Mouse (Mus musculus) E14TG2a.4 (cell line): ENCODE data around the gene Glo1.

ENCODE experiments used
- H3K27me3 ChIP-seq: 2 replicates; pipeline ENCODE4 v1.6.1; 2014; ENCODE audit warnings: low read length, control low read depth; ENCODE audit not compliant: insufficient read depth
- H3K36me3 ChIP-seq: 2 replicates; pipeline ENCODE4 v1.6.1; 2014; ENCODE audit warnings: low read length, control low read depth; ENCODE audit not compliant: insufficient read depth
- H3K4me1 ChIP-seq: replicated peaks from 2 replicates; pipeline ENCODE4 v1.6.1; 2014; ENCODE audit warnings: low read depth, low read length, control low read depth
- H3K4me3 ChIP-seq: replicated peaks from 2 replicates; pipeline ENCODE4 v1.5.1; 2014; ENCODE audit warnings: mild to moderate bottlenecking, low read length
- H3K9me3 ChIP-seq: 2 replicates; pipeline ENCODE4 v1.6.1; 2014; ENCODE audit warnings: low read length, control low read depth
- CTCF ChIP-seq: conservative IDR thresholded peaks from 2 replicates; pipeline ENCODE4 v1.5.1; 2014; ENCODE audit warnings: low read length
- NANOG ChIP-seq: IDR thresholded peaks from 2 replicates; pipeline ENCODE4 v1.6.1; 2014; ENCODE audit warnings: borderline replicate concordance, low read length, mixed read lengths
- POU5F1 ChIP-seq: IDR thresholded peaks from 2 replicates; pipeline ENCODE4 v1.6.1; 2014; ENCODE audit warnings: low read length, borderline replicate concordance

Gene Glo1

DNA sequence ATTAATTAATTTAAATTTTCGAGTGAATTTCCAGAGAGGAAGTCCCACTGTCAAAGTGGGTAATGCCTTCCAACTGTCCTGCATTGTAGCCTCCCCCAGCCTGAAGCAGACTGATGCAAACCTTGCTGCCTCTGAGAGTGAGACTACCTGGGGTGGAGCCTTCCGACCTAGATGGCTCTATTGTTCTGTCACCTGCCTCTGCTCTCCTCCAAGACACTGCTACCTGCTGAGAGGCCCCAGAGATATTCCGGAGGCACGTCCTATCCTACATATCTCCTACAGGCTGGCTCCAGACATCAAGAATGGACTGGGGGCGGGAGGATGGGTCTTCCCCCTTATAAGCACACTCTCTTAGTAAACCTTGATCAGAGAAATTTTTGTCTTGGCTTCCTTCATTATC is 28.4 kb downstream of the Glo1 start:
- no peaks in the 10 kb centered on the region for H3K9me3 ChIP-seq
- peaks cover 91% of the 10 kb centered on the region for H3K4me1 ChIP-seq
- peak overlapping the region; percentile 48 for H3K4me3 ChIP-seq
- TF ChIP-seq NANOG (peak; percentile 87), POU5F1 (no peak; the same call in 1 of the 2 replicates)
- no peaks in the 10 kb centered on the region for H3K27me3 ChIP-seq
- H3K36me3 ChIP-seq = peaks cover 88% of the 10 kb centered on the region

DNA sequence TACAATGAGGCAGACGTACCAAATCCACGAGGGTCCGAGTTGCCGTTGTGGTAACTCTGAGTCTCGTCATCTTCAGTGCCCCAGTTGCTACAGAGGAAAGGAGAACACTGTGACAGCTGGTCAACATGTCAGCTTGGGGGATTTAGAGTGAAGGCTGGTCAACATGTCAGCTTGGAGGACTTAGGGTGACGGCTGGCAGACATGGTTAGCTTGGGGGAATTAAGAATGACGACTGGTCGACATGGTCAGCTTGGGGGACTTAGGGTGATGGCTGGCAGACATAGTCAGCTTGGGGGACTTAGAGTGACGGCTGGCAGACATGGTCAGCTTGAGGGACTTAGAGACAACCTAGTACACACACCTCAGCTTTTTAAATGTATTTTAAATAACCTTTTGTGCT is 28.9 kb downstream of the Glo1 start:
- no peaks in the 10 kb centered on the region for H3K9me3 ChIP-seq
- peak overlapping the region; percentile 35 for H3K4me3 ChIP-seq
- no peaks in the 10 kb centered on the region for H3K27me3 ChIP-seq
- TF ChIP-seq CTCF (no peak), POU5F1 (no peak), NANOG (no peak)
- H3K36me3 ChIP-seq = peaks cover 88% of the 10 kb centered on the region
- peaks cover 91% of the 10 kb centered on the region for H3K4me1 ChIP-seq

DNA sequence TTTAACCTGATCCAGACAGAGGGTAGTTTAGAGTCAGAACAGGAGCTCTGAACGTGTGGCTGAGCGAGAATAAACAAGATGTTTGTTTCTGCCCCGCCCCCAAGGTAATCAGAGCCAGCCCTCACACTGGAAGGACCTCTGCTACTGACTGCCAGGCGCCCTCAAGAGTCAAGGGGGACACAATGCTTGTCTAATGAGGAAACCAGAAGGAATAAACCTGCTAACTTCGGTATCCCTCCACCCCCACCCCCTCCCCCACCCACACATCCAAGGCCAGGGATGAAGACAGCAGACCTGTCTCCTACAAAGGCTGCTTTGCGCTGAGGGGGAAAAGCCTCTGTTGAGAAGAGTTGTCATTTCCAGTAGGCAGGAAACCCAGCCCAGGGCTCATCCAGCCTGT is 31.8 kb downstream of the Glo1 start:
- H3K4me3 ChIP-seq = 0 out of 2 replicates have a peak overlapping the region, but pooled peaks have one; percentile 11
- peaks cover 88% of the 10 kb centered on the region for H3K4me1 ChIP-seq
- H3K36me3 ChIP-seq = peaks cover 78% of the 10 kb centered on the region
- no peaks in the 10 kb centered on the region for H3K27me3 ChIP-seq
- TF ChIP-seq CTCF (no peak), NANOG (no peak), POU5F1 (no peak)
- H3K9me3 ChIP-seq = no peaks in the 10 kb centered on the region

DNA sequence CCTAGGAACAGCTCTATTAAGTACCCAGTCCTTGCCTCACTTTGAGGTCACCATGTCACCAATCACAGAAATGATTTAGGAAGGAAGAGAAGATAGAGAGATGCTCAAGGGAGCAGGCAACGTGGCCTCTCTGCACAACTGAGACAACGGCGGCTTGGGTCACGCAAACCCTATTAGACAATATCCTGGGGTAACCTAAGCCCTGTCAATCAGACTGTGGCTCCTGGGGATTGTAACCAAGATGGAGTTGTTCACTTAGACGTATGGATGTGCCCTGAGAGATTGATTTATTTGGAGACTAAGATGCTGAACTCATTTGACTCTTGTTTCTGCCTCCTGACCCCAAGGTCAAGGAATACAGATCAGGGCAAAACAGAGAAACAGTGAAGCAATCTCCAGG is 32.3 kb downstream of the Glo1 start:
- no peak overlapping the region for H3K4me3 ChIP-seq
- H3K9me3 ChIP-seq = no peaks in the 10 kb centered on the region
- H3K36me3 ChIP-seq = peaks cover 74% of the 10 kb centered on the region
- H3K27me3 ChIP-seq = no peaks in the 10 kb centered on the region
- no peak for TF ChIP-seq POU5F1
- TF ChIP-seq CTCF = no peak
- H3K4me1 ChIP-seq = peaks cover 85% of the 10 kb centered on the region

GRCm38 (mm10) chr17:30590417-30591198 is 36.1 kb downstream of the Glo1 start:
- H3K9me3 ChIP-seq = no peaks in the 10 kb centered on the region
- TF ChIP-seq CTCF (peak; percentile 96), POU5F1 (no peak), NANOG (no peak)
- H3K36me3 ChIP-seq = peaks cover 48% of the 10 kb centered on the region
- peaks cover 74% of the 10 kb centered on the region for H3K4me1 ChIP-seq
- no peaks in the 10 kb centered on the region for H3K27me3 ChIP-seq
- H3K4me3 ChIP-seq = no peak overlapping the region

GRCm38 (mm10) chr17:30583258-30584001 is 43.2 kb downstream of the Glo1 start:
- TF ChIP-seq CTCF = no peak
- TF ChIP-seq POU5F1 = no peak
- TF ChIP-seq NANOG = peak; percentile 67; the same call in 1 of the 2 replicates
- H3K9me3 ChIP-seq = no peaks in the 10 kb centered on the region
- peaks cover 8% of the 10 kb centered on the region; the same call in 1 of the 2 replicates for H3K36me3 ChIP-seq
- H3K4me3 ChIP-seq = no peak overlapping the region
- H3K4me1 ChIP-seq = peaks cover 48% of the 10 kb centered on the region
- H3K27me3 ChIP-seq = peaks cover 3% of the 10 kb centered on the region; the same call in 1 of the 2 replicates

DNA sequence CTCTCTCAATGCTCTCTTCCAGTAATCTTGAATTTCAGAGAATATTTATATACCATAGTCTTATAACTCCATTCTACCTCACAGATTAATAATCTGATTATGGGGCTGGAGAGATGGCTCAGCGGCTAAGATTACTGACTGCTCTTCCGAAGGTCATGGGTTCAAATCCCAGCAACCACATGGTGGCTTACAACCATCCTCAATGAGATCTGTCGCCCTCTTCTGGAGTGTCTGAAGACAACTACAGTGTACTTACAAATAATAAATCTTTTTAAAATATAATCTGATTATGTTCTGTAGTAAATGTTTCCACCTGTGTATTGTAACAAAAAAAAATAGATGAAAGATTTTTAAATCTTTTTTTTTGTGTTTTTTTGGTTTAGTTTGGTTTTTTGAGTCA is 44.4 kb downstream of the Glo1 start:
- peaks cover 14% of the 10 kb centered on the region for H3K27me3 ChIP-seq
- H3K4me1 ChIP-seq = peaks cover 54% of the 10 kb centered on the region
- TF ChIP-seq NANOG = no peak
- TF ChIP-seq POU5F1 = no peak
- TF ChIP-seq CTCF = no peak
- H3K9me3 ChIP-seq = no peaks in the 10 kb centered on the region
- peaks cover 12% of the 10 kb centered on the region; the same call in 1 of the 2 replicates for H3K36me3 ChIP-seq
- no peak overlapping the region for H3K4me3 ChIP-seq

DNA sequence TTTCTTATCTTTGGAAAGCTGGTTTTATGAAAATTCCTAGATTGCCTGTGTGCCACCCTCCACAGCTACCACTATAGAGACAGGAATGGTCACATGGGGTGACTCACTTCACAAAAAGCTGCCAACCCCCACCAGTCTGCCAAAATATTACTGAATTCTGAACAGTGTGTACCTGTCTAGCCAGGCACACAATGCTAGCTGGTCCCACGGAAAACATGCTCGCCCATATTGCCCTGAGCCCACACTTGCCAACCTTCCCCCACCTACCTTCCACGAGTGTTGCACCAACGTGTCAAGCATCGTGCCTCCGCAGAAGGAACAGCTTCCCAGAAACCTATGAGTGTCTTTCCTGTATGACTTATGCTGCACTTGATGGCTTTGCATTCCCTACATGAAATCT is 45.5 kb downstream of the Glo1 start:
- Histone ChIP-seq H3K36me3 (peaks cover 12% of the 10 kb centered on the region; the same call in 1 of the 2 replicates), H3K4me1 (peaks cover 52% of the 10 kb centered on the region), H3K9me3 (no peaks in the 10 kb centered on the region), H3K4me3 (no peak overlapping the region), H3K27me3 (peaks cover 23% of the 10 kb centered on the region)
- TF ChIP-seq CTCF (no peak), POU5F1 (no peak), NANOG (no peak)

GRCm38 (mm10) chr17:30580781-30581180 is 45.9 kb downstream of the Glo1 start:
- TF ChIP-seq CTCF = no peak
- no peak for TF ChIP-seq POU5F1
- no peak for TF ChIP-seq NANOG
- Histone ChIP-seq H3K4me1 (peaks cover 48% of the 10 kb centered on the region), H3K27me3 (peaks cover 23% of the 10 kb centered on the region), H3K9me3 (no peaks in the 10 kb centered on the region), H3K36me3 (peaks cover 12% of the 10 kb centered on the region; the same call in 1 of the 2 replicates), H3K4me3 (no peak overlapping the region)
